Mouse (Mus musculus): Measurements from ENCODE around the gene Tdp1.

GRCm38 (mm10) chr12:99939179-99939578 is 54.9 kb downstream of the Tdp1 start:
- TF ChIP-seq CTCF (conservative IDR thresholded peaks at IDR 0.05; ENCODE audit: low read length): no peak
- no peak for TF ChIP-seq POU5F1 (IDR thresholded peaks at IDR 0.05; ENCODE audit: borderline replicate concordance, low read length)

All from E14TG2a.4 (cell line).